Mouse (Mus musculus): ENCODE data around the gene Mrtfa. TPM values are rescaled to one million over a fixed set of nuclear protein-coding genes. Genes with fewer than 3 reads are reported as not detected.

Gene Mrtfa
- polyA plus RNA-seq, 1 experiment from 2014 or later: 25.7 TPM

DNA sequence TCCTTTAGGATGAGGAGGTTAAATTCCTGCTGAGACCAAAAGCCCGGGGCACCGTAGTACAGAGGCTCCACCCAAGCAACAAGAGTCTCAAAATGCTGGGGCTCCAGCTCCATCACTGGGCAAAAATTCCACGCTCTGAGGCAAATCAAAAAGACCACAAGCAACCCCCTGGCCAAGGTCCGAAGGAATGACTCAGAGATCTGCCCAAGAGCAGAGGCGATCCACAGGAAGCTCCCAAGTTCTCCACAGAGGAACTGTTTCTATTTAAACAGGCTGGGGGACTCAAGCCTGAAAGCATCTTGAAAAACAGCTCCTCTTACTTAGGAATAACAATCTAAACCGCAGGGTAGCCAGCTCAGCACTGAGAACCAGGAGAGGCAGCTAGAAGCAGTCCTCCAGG is 53.3 kb downstream of the Mrtfa start:
- Histone ChIP-seq H3K36me3 (replicated peaks) (no peaks in the 10 kb centered on the region), H3K9me3 (no peaks in the 10 kb centered on the region), H3K4me1 (peaks cover 5% of the 10 kb centered on the region), H3K27me3 (no peaks in the 10 kb centered on the region), H3K9ac (no peak overlapping the region), H3K4me2 (no peak overlapping the region), H3K4me3 (replicated peaks) (no peak overlapping the region), H3K27ac (no peak overlapping the region)
- 41% methylated on average over 6 of the region's 6 CpGs for WGBS
- ATAC-seq (ENCODE audit: low FRiP score): no peak

DNA sequence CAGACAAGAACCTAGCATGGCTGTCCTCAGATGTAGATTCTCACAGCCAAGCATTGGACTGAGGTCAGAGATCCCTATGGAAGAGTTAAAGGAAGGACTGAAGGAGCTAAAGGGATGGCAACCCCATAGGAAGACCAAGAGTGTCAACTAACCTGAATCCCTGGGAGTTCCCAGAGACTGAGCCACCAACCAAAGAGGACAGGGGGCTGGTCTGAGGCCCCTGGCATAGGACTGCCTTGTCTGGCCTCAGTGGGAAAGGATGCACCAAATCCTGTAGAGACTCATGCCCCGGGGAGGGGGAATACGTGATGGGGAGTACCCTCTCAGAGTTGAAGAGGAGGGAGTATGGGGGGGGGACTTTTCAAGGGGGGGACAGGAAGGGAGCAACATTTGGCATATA is 56.8 kb downstream of the Mrtfa start:
- H3K4me2 ChIP-seq: no peak overlapping the region
- no peak for ATAC-seq (ENCODE audit: low FRiP score)
- H3K9ac ChIP-seq: no peak overlapping the region
- no peak overlapping the region for H3K4me3 ChIP-seq (replicated peaks)
- H3K4me1 ChIP-seq: peaks cover 18% of the 10 kb centered on the region
- H3K27ac ChIP-seq: no peak overlapping the region
- no peaks in the 10 kb centered on the region for H3K9me3 ChIP-seq
- no peaks in the 10 kb centered on the region for H3K36me3 ChIP-seq (replicated peaks)
- WGBS: 89% methylated on average over 2 of the region's 2 CpGs
- no peaks in the 10 kb centered on the region for H3K27me3 ChIP-seq

DNA sequence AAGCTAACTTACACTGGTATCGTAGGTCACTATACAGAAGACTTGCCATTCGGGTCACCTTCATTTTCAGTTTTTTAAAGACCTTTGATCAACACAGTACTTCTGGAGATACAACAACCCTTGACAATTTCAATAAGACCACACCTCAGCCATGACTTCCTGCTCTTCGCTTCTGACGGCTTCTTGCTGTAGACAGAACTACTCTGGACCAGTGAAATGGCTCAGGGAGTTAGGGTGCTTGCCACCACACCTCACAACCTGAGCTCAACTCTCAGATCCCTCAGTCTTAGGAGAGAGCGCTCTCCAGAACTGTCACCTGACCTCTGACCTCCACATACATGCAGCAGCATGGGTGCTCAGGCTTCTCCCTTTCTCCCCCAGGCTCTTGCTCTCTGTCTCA is 59.4 kb downstream of the Mrtfa start:
- Histone ChIP-seq H3K27ac (no peak overlapping the region), H3K9me3 (no peaks in the 10 kb centered on the region), H3K27me3 (no peaks in the 10 kb centered on the region), H3K9ac (no peak overlapping the region), H3K4me2 (no peak overlapping the region), H3K36me3 (replicated peaks) (no peaks in the 10 kb centered on the region), H3K4me1 (peaks cover 18% of the 10 kb centered on the region), H3K4me3 (replicated peaks) (no peak overlapping the region)
- 92% methylated on average over 5 of the region's 5 CpGs for WGBS
- no peak for ATAC-seq (ENCODE audit: low FRiP score)

DNA sequence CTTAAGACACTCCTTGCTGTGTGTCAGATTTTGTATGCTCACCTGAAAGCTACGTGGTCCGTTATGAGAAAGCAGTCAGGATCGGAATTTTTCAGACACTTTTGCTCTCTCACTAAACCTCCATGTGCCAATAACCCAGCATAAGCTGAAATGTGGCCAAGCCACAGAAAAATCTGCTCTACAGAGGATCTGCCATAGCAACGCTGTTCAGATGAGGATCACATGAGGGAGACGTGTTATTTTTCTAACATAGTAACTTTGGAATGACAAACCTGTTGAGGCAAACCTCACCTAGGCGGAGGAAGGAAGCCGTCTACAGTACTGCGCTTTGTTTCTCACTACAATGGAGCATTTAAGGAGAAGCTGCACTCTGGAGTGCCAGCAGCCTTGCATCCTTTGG is 60.6 kb downstream of the Mrtfa start:
- WGBS: 78% methylated on average over 8 of the region's 8 CpGs
- Histone ChIP-seq H3K27ac (no peak overlapping the region), H3K4me1 (peaks cover 18% of the 10 kb centered on the region), H3K36me3 (replicated peaks) (no peaks in the 10 kb centered on the region), H3K4me2 (no peak overlapping the region), H3K9ac (no peak overlapping the region), H3K9me3 (no peaks in the 10 kb centered on the region), H3K27me3 (no peaks in the 10 kb centered on the region), H3K4me3 (replicated peaks) (no peak overlapping the region)
- ATAC-seq (ENCODE audit: low FRiP score): no peak

DNA sequence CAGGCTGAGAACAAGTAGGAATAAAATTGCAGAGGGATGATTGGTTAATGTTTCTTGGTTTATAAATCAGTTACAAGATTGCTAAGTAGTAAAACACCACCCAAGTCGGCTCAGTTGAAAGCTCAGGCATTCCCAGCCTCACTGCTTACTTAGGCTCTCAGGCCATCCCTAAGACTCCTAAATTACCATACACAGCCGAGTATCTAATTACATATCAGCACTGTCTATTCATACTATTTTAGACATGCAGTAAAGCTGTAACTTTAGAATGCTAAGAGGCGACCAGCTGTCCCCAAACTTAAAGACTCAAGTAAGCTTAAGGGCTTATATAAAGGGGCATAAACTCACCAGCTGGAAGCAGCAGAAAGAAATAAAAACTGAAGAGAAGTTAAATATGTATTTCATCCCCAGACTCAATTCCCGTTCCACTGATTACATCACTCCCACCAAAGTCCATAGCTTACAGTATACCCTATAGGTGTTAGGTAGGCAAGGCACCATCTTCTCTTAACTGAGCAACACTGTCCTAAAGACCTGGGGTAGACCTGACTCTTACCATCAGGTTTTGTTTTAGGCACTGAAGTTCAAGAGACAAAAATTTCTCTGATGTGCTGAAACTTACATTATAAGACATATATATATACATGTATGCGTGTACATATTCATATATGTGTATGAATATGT is 62.3 kb downstream of the Mrtfa start:
- no peaks in the 10 kb centered on the region for H3K36me3 ChIP-seq (replicated peaks)
- peaks cover 19% of the 10 kb centered on the region for H3K4me1 ChIP-seq
- H3K4me2 ChIP-seq: no peak overlapping the region
- no peaks in the 10 kb centered on the region for H3K27me3 ChIP-seq
- H3K9me3 ChIP-seq: no peaks in the 10 kb centered on the region
- no peak overlapping the region for H3K4me3 ChIP-seq (replicated peaks)
- no peak for ATAC-seq (ENCODE audit: low FRiP score)
- no peak overlapping the region for H3K27ac ChIP-seq
- WGBS: 81% methylated on average over 5 of the region's 5 CpGs
- no peak overlapping the region for H3K9ac ChIP-seq

DNA sequence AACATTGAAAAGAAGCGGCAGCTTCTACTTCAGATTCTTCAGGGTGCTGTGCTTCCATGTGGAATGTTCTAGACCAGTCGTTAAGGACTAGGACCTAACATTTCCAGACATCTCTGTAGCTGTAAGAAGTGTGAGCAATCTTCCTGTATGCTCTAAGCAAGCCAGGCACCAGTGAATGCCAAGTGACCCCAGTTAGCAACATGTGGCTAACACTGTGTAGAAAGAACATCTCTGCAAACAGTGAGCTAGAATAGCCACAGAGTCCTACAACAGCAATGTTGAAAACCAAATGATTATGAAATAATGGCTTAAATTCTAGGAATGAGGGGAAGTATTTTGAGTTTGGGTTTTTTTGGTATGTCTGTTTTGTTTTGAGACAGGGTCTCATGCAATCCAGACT is 66.3 kb downstream of the Mrtfa start:
- H3K4me2 ChIP-seq: no peak overlapping the region
- ATAC-seq (ENCODE audit: low FRiP score): no peak
- no peaks in the 10 kb centered on the region for H3K27me3 ChIP-seq
- no peak overlapping the region for H3K27ac ChIP-seq
- no peaks in the 10 kb centered on the region for H3K36me3 ChIP-seq (replicated peaks)
- H3K9ac ChIP-seq: no peak overlapping the region
- WGBS: 93% methylated on average over 2 of the region's 2 CpGs
- no peaks in the 10 kb centered on the region for H3K9me3 ChIP-seq
- peaks cover 32% of the 10 kb centered on the region for H3K4me1 ChIP-seq
- no peak overlapping the region for H3K4me3 ChIP-seq (replicated peaks)

DNA sequence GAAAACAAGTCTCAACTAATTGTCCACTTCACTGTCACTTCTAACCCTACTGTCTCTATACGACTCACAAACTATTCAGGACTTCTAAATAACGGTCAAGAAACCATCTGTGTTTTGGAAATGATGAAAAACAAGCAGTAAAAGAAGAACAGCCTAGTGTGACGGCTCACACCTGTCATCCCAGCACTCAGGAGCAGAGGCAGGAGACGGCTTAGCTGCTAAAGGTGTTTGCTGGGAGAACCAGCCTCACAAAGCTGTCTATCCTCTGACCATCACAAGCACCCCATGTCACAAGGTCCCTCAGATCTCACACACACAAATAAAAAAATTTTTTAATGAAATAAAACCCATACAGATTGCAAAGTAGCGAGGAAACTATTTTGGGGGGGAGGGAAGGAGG is 67.4 kb downstream of the Mrtfa start:
- H3K27me3 ChIP-seq: no peaks in the 10 kb centered on the region
- H3K9ac ChIP-seq: no peak overlapping the region
- peak overlapping the region; percentile 50; the same call in 1 of the 2 replicates for H3K27ac ChIP-seq
- ATAC-seq (ENCODE audit: low FRiP score): no peak
- H3K4me3 ChIP-seq (replicated peaks): no peak overlapping the region
- H3K9me3 ChIP-seq: no peaks in the 10 kb centered on the region
- WGBS: 77% methylated on average over 5 of the region's 5 CpGs
- H3K4me1 ChIP-seq: peaks cover 26% of the 10 kb centered on the region
- H3K36me3 ChIP-seq (replicated peaks): no peaks in the 10 kb centered on the region
- H3K4me2 ChIP-seq: no peak overlapping the region

DNA sequence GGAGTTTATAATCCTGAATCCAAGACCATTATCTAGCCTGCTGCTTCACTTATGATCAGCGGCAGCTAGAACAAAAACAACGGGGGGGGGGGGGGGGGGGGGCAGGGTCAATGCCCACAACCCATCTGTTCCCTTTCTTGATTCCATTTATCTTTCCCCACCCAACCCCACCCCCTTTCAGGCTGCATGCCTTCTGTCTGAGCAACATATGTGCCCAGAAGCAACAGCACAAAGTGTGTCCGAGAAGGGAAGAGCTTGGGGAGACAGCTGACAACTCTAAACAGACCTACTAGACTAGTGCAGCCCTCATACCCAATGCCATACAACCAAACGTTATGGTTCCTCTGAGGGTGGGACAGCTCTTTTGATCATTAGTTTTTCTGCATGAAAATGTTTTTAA is 68.0 kb downstream of the Mrtfa start:
- H3K36me3 ChIP-seq (replicated peaks): no peaks in the 10 kb centered on the region
- 55% methylated on average over 4 of the region's 4 CpGs for WGBS
- peak overlapping the region; percentile 73 for H3K27ac ChIP-seq
- H3K9me3 ChIP-seq: no peaks in the 10 kb centered on the region
- 0 out of 2 replicates have a peak, but pooled peaks have one; percentile 44 for ATAC-seq (ENCODE audit: low FRiP score)
- no peak overlapping the region for H3K9ac ChIP-seq
- peaks cover 26% of the 10 kb centered on the region for H3K4me1 ChIP-seq
- no peak overlapping the region for H3K4me3 ChIP-seq (replicated peaks)
- H3K4me2 ChIP-seq: no peak overlapping the region
- H3K27me3 ChIP-seq: no peaks in the 10 kb centered on the region

DNA sequence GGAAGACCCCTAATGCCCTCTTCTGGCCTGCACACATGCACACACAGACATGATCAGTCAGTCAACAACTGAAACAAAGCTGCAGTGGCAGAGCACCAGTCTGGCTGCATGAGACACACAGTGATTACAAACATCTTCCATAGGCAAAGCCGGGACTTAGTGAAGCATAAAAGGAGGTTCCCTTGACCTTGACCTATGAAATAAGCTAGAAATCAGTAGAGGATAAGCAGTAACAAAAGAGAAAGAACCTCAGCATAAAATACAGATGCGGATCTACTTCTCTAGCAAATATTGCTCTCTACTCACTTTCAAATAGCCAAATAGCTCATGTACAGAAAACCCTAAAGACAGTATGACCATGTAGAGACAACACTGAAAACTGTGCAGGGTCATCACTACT is 68.5 kb downstream of the Mrtfa start:
- Histone ChIP-seq H3K27ac (peak overlapping the region; percentile 73), H3K9me3 (no peaks in the 10 kb centered on the region), H3K4me3 (replicated peaks) (no peak overlapping the region), H3K4me2 (no peak overlapping the region), H3K27me3 (no peaks in the 10 kb centered on the region), H3K9ac (no peak overlapping the region), H3K36me3 (replicated peaks) (no peaks in the 10 kb centered on the region), H3K4me1 (peaks cover 26% of the 10 kb centered on the region)
- WGBS: 65% methylated on average over 2 of the region's 2 CpGs
- no peak for ATAC-seq (ENCODE audit: low FRiP score)

DNA sequence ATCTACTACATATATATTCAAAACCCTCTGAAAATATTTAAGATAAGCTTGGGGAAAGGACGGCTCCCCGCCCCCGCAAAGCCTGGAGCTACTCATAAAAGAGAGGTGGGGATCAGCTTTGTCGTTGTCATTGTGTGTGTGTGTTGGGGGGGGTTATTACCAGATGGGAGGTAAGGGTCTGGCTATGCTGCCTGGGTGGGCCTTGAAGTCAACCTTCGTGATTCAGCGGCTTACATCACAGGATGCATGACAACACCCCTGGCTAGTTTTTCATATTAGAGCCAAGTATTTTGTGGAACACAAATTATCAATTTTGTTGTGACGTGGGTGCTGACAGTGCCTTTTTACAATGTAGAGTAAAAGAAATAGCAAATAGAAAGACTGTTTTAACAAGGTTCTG is 69.6 kb downstream of the Mrtfa start:
- Histone ChIP-seq H3K4me2 (no peak overlapping the region), H3K27me3 (no peaks in the 10 kb centered on the region), H3K27ac (no peak overlapping the region), H3K9me3 (no peaks in the 10 kb centered on the region), H3K36me3 (replicated peaks) (no peaks in the 10 kb centered on the region), H3K4me1 (peaks cover 26% of the 10 kb centered on the region), H3K9ac (no peak overlapping the region), H3K4me3 (replicated peaks) (no peak overlapping the region)
- no peak for ATAC-seq (ENCODE audit: low FRiP score)
- 79% methylated on average over 7 of the region's 7 CpGs for WGBS

DNA sequence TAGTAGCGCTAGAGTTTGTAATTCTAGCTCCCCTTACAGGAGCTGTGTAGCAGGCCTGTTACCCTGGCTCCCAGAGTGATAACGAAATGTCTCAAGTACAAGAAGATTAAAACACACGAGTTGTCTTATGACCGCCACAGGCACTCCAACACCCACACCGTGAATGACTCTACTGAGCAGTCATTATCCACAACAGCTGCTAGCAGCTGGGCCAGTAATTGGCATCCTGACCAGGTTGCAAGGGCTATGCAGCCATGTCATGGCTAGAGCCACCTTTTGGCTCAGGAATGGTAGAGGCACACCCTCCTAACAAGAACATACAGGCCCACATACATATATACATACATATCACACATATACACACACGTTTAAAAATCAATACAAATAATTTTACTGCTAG is 70.4 kb downstream of the Mrtfa start:
- no peak for ATAC-seq (ENCODE audit: low FRiP score)
- Histone ChIP-seq H3K4me2 (no peak overlapping the region), H3K36me3 (replicated peaks) (no peaks in the 10 kb centered on the region), H3K27me3 (no peaks in the 10 kb centered on the region), H3K9ac (no peak overlapping the region), H3K27ac (no peak overlapping the region), H3K9me3 (no peaks in the 10 kb centered on the region), H3K4me3 (replicated peaks) (no peak overlapping the region), H3K4me1 (peaks cover 26% of the 10 kb centered on the region)
- 78% methylated on average over 6 of the region's 6 CpGs for WGBS

DNA sequence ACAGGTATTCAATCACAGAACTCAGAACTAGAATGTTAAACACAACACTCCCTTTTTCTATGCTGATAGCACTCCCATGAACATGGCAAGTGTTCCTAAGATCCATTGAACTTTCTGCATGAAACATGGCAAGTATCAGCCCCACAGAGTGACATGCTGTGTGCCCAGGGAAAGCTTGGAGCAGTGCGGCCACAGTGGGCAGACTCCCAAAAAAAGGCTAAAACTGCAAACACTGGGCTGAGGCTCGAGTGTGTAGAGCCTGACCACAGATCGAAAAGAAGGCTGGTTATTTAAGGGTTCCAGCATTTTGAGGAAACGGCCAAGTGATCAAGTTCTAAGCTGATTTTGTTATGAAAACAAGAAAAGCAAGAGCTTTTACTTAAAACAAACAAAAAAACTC is 72.3 kb downstream of the Mrtfa start:
- Histone ChIP-seq H3K9me3 (no peaks in the 10 kb centered on the region), H3K36me3 (replicated peaks) (no peaks in the 10 kb centered on the region), H3K4me3 (replicated peaks) (no peak overlapping the region), H3K9ac (no peak overlapping the region), H3K4me1 (peaks cover 25% of the 10 kb centered on the region), H3K27ac (no peak overlapping the region), H3K4me2 (no peak overlapping the region), H3K27me3 (no peaks in the 10 kb centered on the region)
- 88% methylated on average over 4 of the region's 4 CpGs for WGBS
- ATAC-seq (ENCODE audit: low FRiP score): no peak

DNA sequence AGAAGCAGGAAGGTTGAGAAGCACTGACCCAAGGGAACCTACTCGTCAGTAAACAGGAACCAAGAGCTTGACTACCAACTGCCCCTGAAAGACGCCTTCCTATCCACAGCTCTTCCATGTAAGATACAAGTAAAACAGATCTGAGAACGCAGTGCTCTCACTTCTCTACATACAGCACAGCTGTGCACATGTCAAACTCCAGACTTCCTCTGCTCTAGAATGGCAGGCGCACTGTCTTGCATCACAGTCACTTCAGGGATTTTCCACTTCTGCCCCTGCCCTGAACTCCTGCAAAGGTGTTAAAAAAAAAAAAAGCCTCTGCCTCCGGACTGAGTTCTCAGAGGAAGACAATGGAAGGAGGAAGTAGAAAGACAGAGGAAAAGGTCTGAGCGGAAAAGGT is 78.0 kb downstream of the Mrtfa start:
- no peaks in the 10 kb centered on the region for H3K36me3 ChIP-seq (replicated peaks)
- no peak overlapping the region for H3K4me2 ChIP-seq
- no peaks in the 10 kb centered on the region for H3K9me3 ChIP-seq
- WGBS: 81% methylated on average over 6 of the region's 6 CpGs
- H3K4me3 ChIP-seq (replicated peaks): no peak overlapping the region
- H3K27ac ChIP-seq: no peak overlapping the region
- no peak for ATAC-seq (ENCODE audit: low FRiP score)
- no peaks in the 10 kb centered on the region for H3K4me1 ChIP-seq
- no peak overlapping the region for H3K9ac ChIP-seq
- H3K27me3 ChIP-seq: no peaks in the 10 kb centered on the region

Data from forebrain, embryonic 12.5 days (tissue).